Mouse (Mus musculus): ENCODE results near the gene 2610021A01Rik. TPM values are rescaled to one million over a fixed set of nuclear protein-coding genes. Genes with fewer than 3 reads are reported as not detected.
"Not testable (repeated sequence)": the region's sequence is repeated elsewhere in the genome, so short reads cannot be mapped to it uniquely, and the experiment has no call there.

2610021A01Rik gene
- total RNA-seq, 1 experiment: 50.6 TPM

GRCm38 (mm10) chr7:41598615-41599014 is 415 bp upstream of the 2610021A01Rik start:
- H3K9me3 ChIP-seq (ENCODE audit: control insufficient read depth, insufficient read depth, low read depth, low read length): no peaks in the 10 kb centered on the region
- peak overlapping the region; percentile 76 to 97 for H3K4me3 ChIP-seq (ENCODE audit: insufficient read depth in 1 of 2, low read depth in 1 of 2, low read length in 2 of 2, poor library complexity in 1 of 2, severe bottlenecking in 1 of 2)
- peak overlapping the region; percentile 91 for H3K9ac ChIP-seq (ENCODE audit: insufficient read depth, low read depth, low read length, poor library complexity, severe bottlenecking)
- TF ChIP-seq HCFC1 (IDR thresholded peaks at IDR 0.05; ENCODE audit: borderline replicate concordance, insufficient read depth, low read length) (no peak), ZC3H11A (IDR thresholded peaks at IDR 0.05; ENCODE audit: borderline replicate concordance, low read depth, low read length) (no peak), MAFK (IDR thresholded peaks at IDR 0.05; ENCODE audit: insufficient read depth, low read depth, low read length) (no peak), ZNF384 (IDR thresholded peaks at IDR 0.05; ENCODE audit: low read depth, low read length) (no peak), CHD2 (IDR thresholded peaks at IDR 0.05; ENCODE audit: low read depth, low read length) (no peak)
- in situ Hi-C loops (cut with MboI; ENCODE audit: low sequenced_read_pairs in 2 of 2, unreplicated experiment in 2 of 2): no loop called here
- no peak for DNase-seq (ENCODE audit: low read depth, low spot score)
- H3K36me3 ChIP-seq (ENCODE audit: control insufficient read depth, insufficient read depth, low read length, poor library complexity, severe bottlenecking): no peaks in the 10 kb centered on the region
- H3K27ac ChIP-seq (ENCODE audit: insufficient read depth, low read depth, low read length, poor library complexity, severe bottlenecking): 0 out of 2 replicates have a peak overlapping the region, but pooled peaks have one; percentile 68
- peaks cover 2 to 5% of the 10 kb centered on the region in 2 experiments; a peak in 2 of 4 replicates for H3K4me1 ChIP-seq (ENCODE audit: control insufficient read depth in 2 of 2, insufficient read depth in 2 of 2, low read length in 2 of 2, poor library complexity in 1 of 2)

GRCm38 (mm10) chr7:41599932-41600548 is 1.0 kb downstream of the 2610021A01Rik start:
- no peak for DNase-seq (ENCODE audit: low read depth, low spot score)
- in situ Hi-C loops (cut with MboI; ENCODE audit: low sequenced_read_pairs in 2 of 2, unreplicated experiment in 2 of 2): no loop called here

GRCm38 (mm10) chr7:41611654-41612053 is 12.6 kb downstream of the 2610021A01Rik start:
- Histone ChIP-seq H3K36me3 (ENCODE audit: control insufficient read depth, insufficient read depth, low read length, poor library complexity, severe bottlenecking) (peaks cover 8% of the 10 kb centered on the region), H3K9me3 (ENCODE audit: control insufficient read depth, insufficient read depth, low read depth, low read length) (no peaks in the 10 kb centered on the region), H3K4me1 (ENCODE audit: control insufficient read depth in 2 of 2, insufficient read depth in 2 of 2, low read length in 2 of 2, poor library complexity in 1 of 2) (no peaks in the 10 kb centered on the region; a peak in 1 of 4 replicates), H3K4me3 (ENCODE audit: insufficient read depth in 1 of 2, low read depth in 1 of 2, low read length in 2 of 2, poor library complexity in 1 of 2, severe bottlenecking in 1 of 2) (no peak overlapping the region), H3K9ac (ENCODE audit: insufficient read depth, low read depth, low read length, poor library complexity, severe bottlenecking) (no peak overlapping the region), H3K27ac (ENCODE audit: insufficient read depth, low read depth, low read length, poor library complexity, severe bottlenecking) (no peak overlapping the region)
- TF ChIP-seq ZNF384 (IDR thresholded peaks at IDR 0.05; ENCODE audit: low read depth, low read length): no peak
- no peak for TF ChIP-seq HCFC1 (IDR thresholded peaks at IDR 0.05; ENCODE audit: borderline replicate concordance, insufficient read depth, low read length)
- TF ChIP-seq MAFK (IDR thresholded peaks at IDR 0.05; ENCODE audit: insufficient read depth, low read depth, low read length): no peak
- no peak for TF ChIP-seq ZC3H11A (IDR thresholded peaks at IDR 0.05; ENCODE audit: borderline replicate concordance, low read depth, low read length)
- TF ChIP-seq CHD2 (IDR thresholded peaks at IDR 0.05; ENCODE audit: low read depth, low read length): no peak
- in situ Hi-C loops (cut with MboI; ENCODE audit: low sequenced_read_pairs in 2 of 2, unreplicated experiment in 2 of 2): no loop called here
- DNase-seq (ENCODE audit: low read depth, low spot score): no peak

More at GRCm38 (mm10) chr7:41599932-41600548, 1.0 kb downstream of the 2610021A01Rik start:
- peaks cover 2 to 5% of the 10 kb centered on the region in 2 experiments; a peak in 2 of 4 replicates for H3K4me1 ChIP-seq (ENCODE audit: control insufficient read depth in 2 of 2, insufficient read depth in 2 of 2, low read length in 2 of 2, poor library complexity in 1 of 2)
- H3K9me3 ChIP-seq (ENCODE audit: control insufficient read depth, insufficient read depth, low read depth, low read length): no peaks in the 10 kb centered on the region
- H3K9ac ChIP-seq (ENCODE audit: insufficient read depth, low read depth, low read length, poor library complexity, severe bottlenecking): peak overlapping the region; percentile 93
- 0 out of 2 replicates have a peak, but pooled peaks cover 1% of the 10 kb centered on the region for H3K36me3 ChIP-seq (ENCODE audit: control insufficient read depth, insufficient read depth, low read length, poor library complexity, severe bottlenecking)
- H3K4me3 ChIP-seq (ENCODE audit: insufficient read depth in 1 of 2, low read depth in 1 of 2, low read length in 2 of 2, poor library complexity in 1 of 2, severe bottlenecking in 1 of 2): peak overlapping the region; percentile 76 to 97
- H3K27ac ChIP-seq (ENCODE audit: insufficient read depth, low read depth, low read length, poor library complexity, severe bottlenecking): no peak overlapping the region; the same call in 1 of the 2 replicates
- TF ChIP-seq ZNF384 (IDR thresholded peaks at IDR 0.05; ENCODE audit: low read depth, low read length) (no peak), MAFK (IDR thresholded peaks at IDR 0.05; ENCODE audit: insufficient read depth, low read depth, low read length) (no peak), CHD2 (IDR thresholded peaks at IDR 0.05; ENCODE audit: low read depth, low read length) (no peak), HCFC1 (IDR thresholded peaks at IDR 0.05; ENCODE audit: borderline replicate concordance, insufficient read depth, low read length) (no peak)

- in situ Hi-C loops (cut with MboI; ENCODE audit: low sequenced_read_pairs in 2 of 2, unreplicated experiment in 2 of 2); H3K4me1 ChIP-seq (ENCODE audit: control insufficient read depth in 2 of 2, insufficient read depth in 2 of 2, low read length in 2 of 2, poor library complexity in 1 of 2); H3K9ac ChIP-seq (ENCODE audit: insufficient read depth, low read depth, low read length, poor library complexity, severe bottlenecking); H3K36me3 ChIP-seq (ENCODE audit: control insufficient read depth, insufficient read depth, low read length, poor library complexity, severe bottlenecking); DNase-seq (ENCODE audit: low read depth, low spot score); H3K4me3 ChIP-seq (ENCODE audit: insufficient read depth in 1 of 2, low read depth in 1 of 2, low read length in 2 of 2, poor library complexity in 1 of 2, severe bottlenecking in 1 of 2); H3K27ac ChIP-seq (ENCODE audit: insufficient read depth, low read depth, low read length, poor library complexity, severe bottlenecking); H3K9me3 ChIP-seq (ENCODE audit: control insufficient read depth, insufficient read depth, low read depth, low read length): not testable (repeated sequence)
Measured at GRCm38 (mm10) chr7:41616241-41616640, 17.2 kb downstream of the 2610021A01Rik start.
